Mouse (Mus musculus) neural tube, embryonic 12.5 days (tissue): ENCODE data around the gene Utf1. TPM values are rescaled to one million over a fixed set of nuclear protein-coding genes. Genes with fewer than 3 reads are reported as not detected.

Source experiments
- ATAC-seq: fragments of 200-750 bp; cut with Nextera tagmentation; 2 replicates; pipeline ENCODE4 v1.8.0; 2017; ENCODE audit warnings: low read depth, mild to moderate bottlenecking, moderate TSS enrichment, moderate library complexity; ENCODE audit not compliant: low FRiP score
- H3K27ac ChIP-seq: fragments of 300-500 bp; sonication (generic); 2 replicates; pipeline ENCODE4 v1.5.1; 2016
- H3K27me3 ChIP-seq: fragments of 300-500 bp; sonication (generic); replicated peaks from 2 replicates; pipeline ENCODE4 v1.6.1; 2016; ENCODE audit warnings: mild to moderate bottlenecking
- H3K36me3 ChIP-seq: fragments of 300-500 bp; sonication (generic); 2 replicates; pipeline ENCODE4 v1.6.1; 2016; ENCODE audit warnings: mild to moderate bottlenecking
- H3K4me1 ChIP-seq: fragments of 300-500 bp; sonication (generic); 2 replicates; pipeline ENCODE4 v1.6.1; 2016
- H3K4me2 ChIP-seq: fragments of 300-500 bp; sonication (generic); replicated peaks from 2 replicates; pipeline ENCODE4 v1.6.1; 2016; ENCODE audit warnings: mild to moderate bottlenecking
- H3K4me3 ChIP-seq: fragments of 300-500 bp; sonication (generic); 2 replicates; pipeline ENCODE4 v1.5.1; 2016
- H3K9ac ChIP-seq: fragments of 300-500 bp; sonication (generic); 2 replicates; pipeline ENCODE4 v1.6.1; 2016; ENCODE audit warnings: mild to moderate bottlenecking
- H3K9me3 ChIP-seq: fragments of 300-500 bp; sonication (generic); 2 replicates; pipeline ENCODE4 v1.6.1; 2016; ENCODE audit warnings: mild to moderate bottlenecking
- WGBS: fragments of 180-500 bp; shearing (Covaris S2); methylation state at CpG from one replicate; pipeline ENCODE4 v1.1.7; 2016; 5-methylcytosine and 5-hydroxymethylcytosine counted together
- polyA plus RNA-seq: library from polyadenylated mRNA; unstranded; fragments of >200 nt; fragmentation: Nextera tagmentation; extraction: Ambion mirVana; gene quantifications from 2 replicates; pipeline ENCODE4 v1.2.1, GENCODE M21; 2016

Utf1 gene
- polyA plus RNA-seq, 1 experiment from 2014 or later = not detected

DNA sequence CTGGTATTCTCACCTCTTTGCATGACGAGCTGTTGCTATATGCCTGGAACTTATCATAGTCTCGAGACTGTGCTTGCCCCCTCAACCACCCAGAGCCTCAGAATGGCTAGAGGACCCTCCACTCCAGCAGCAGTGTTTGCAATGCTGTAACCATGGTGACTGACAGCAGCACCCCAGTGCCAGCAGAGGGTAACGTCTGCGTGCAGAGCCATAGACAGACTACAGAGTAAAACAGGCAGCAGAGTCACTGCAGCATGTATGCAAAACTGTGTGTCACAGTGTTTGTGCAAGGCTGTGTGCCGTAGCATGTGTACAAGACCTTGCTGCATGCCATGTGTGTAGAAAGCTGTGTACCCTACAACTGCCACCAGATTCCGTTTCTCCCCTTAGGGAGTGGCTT, 34.1 kb upstream of the Utf1 start:
- ATAC-seq = no peak
- no peak overlapping the region for H3K4me2 ChIP-seq
- H3K4me1 ChIP-seq = peaks cover 22% of the 10 kb centered on the region
- no peak overlapping the region for H3K9ac ChIP-seq
- no peak overlapping the region for H3K27ac ChIP-seq
- WGBS = 50% methylated on average over 6 of the region's 6 CpGs
- no peak overlapping the region for H3K4me3 ChIP-seq
- no peaks in the 10 kb centered on the region for H3K9me3 ChIP-seq
- H3K36me3 ChIP-seq = no peaks in the 10 kb centered on the region
- H3K27me3 ChIP-seq = peaks cover 20% of the 10 kb centered on the region

DNA sequence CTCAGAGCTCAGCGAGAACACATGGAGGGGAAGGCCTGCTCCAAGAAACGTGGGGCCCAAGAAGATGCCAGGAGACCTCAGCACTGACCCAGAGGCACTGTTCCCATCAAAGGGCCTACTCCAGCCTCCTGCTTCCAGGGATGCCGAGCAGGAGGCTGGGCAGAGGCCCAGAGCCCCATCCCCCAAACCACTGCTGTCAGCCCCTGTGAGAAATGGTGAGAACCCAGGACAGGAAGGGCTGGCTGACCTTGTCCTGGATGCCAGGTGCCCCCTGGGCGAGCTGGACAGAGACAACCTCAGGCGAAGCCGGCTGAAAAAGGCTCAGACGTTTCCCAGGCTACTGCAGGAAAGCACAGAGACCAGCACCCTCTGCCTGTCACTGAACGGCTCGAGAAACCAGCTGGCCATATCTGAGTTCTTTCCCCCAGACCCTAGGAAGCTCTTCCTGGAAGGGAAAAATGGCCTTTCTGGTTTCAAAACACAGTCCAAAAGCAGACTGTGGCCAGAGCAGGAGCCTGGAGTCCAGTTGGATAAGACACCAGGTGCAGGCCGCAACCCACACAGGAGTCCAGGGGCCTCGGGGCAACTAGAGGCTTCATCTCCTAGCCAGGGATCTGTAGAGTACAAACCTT, 33.3 kb upstream of the Utf1 start:
- peaks cover 24% of the 10 kb centered on the region for H3K27me3 ChIP-seq
- no peak overlapping the region for H3K27ac ChIP-seq
- H3K4me3 ChIP-seq = no peak overlapping the region
- no peak for ATAC-seq
- no peaks in the 10 kb centered on the region for H3K9me3 ChIP-seq
- WGBS = 64% methylated on average over 11 of the region's 11 CpGs
- H3K36me3 ChIP-seq = no peaks in the 10 kb centered on the region
- H3K9ac ChIP-seq = no peak overlapping the region
- no peak overlapping the region for H3K4me2 ChIP-seq
- H3K4me1 ChIP-seq = peaks cover 25% of the 10 kb centered on the region

DNA sequence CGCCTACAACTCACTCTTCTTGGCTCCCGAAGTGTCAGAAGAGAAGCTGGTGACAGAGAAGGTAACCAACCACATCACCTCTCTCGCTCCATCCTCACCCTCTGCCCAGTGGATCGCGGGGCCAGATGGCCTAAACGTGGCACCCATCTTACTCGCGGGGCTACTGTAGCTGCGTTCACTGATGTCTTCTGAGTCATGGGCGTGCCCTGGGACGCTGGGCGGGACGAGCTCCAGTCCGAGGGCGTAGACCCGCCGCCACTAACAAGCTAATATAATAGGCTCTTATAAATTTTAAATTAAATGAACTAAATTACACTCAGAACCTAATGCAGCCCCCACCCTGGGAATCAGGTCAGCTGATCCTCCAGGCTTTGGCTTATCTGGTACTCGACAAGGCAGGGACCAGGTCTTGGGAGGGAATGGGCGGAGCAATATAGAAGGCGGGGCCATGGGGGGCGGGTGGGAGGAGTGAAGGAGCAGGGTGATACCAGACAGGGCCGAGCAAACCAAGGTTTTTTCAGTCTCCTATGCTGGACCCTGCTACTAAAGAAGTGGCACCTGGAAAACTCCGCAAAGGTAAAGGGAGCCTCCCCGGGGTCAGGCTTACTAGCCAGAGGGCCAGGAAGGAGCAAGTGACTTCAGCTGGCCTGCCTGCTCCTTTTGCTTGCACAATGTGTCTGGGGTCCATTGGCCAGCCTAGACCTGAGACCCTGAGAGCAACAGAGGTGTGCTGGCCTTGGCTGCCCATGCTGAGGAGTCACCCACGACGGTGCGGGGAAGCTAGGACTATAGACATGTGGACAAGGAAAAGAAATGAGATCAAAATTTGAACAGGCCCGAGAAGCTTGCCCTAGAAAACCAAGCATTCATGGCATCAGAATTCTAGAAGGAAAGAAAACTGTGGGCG, 29.2 kb upstream of the Utf1 start:
- Histone ChIP-seq H3K4me1 (peaks cover 13% of the 10 kb centered on the region), H3K36me3 (no peaks in the 10 kb centered on the region), H3K4me2 (peak overlapping the region; percentile 56), H3K27me3 (peaks cover 27% of the 10 kb centered on the region), H3K27ac (no peak overlapping the region), H3K9ac (no peak overlapping the region), H3K4me3 (peak overlapping the region; percentile 22), H3K9me3 (no peaks in the 10 kb centered on the region)
- 9% methylated on average over 29 of the region's 29 CpGs for WGBS
- peak; percentile 66 for ATAC-seq

DNA sequence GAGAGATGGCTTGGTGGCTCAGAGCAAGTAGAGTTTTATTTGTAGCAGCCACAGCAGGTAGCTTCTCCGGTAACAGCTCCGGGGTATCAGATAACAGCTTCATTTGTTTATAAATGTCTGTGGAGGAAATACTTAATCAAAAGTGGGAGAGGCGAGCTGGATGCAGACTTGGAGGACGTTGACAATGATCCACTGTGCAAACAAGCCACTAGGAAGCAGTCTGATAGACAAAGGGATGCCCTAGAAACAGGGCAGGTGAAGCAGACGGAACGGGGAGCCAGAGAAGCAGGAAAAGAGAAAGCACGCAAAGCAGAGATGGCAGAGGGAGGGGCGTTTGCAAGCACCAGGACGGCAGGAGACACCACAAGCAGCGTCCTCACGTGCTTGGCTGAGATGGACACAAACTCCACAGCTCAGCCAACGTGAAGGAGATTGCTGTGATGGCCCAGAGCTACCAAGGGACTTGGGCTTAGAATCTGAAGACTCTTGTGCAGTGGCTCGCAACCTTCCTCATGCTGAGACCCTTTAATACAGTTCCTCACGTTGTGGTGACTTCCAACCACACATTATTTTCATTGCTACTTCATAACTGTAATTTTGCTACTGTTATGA, 27.8 kb upstream of the Utf1 start:
- Histone ChIP-seq H3K9me3 (no peaks in the 10 kb centered on the region), H3K4me2 (peak overlapping the region; percentile 29), H3K27me3 (peaks cover 27% of the 10 kb centered on the region)

DNA sequence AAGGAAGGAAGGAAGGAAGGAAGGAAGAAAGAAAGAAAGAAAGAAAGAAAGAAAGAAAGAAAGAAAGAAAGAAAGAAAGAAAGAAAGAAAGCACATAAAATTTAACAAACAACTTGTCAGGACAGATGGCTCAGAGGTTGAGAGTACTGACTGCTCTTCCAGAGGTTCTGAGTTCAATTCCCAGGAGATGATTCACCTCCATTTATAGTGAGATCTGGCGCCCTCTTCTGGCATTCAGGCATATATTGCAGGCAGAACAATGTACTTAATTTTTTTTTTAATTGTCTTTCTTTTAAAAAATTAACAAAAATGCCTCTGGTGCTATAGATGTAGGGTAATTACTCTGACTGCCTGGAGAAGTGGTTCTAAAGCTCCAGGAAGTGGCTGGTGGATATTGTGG, 27.2 kb upstream of the Utf1 start:
- H3K36me3 ChIP-seq = no peaks in the 10 kb centered on the region
- 0% methylated on average over 1 of the region's 1 CpGs for WGBS
- H3K27ac ChIP-seq = no peak overlapping the region
- H3K9me3 ChIP-seq = no peaks in the 10 kb centered on the region
- peaks cover 8% of the 10 kb centered on the region for H3K4me1 ChIP-seq
- H3K4me2 ChIP-seq = no peak overlapping the region
- peaks cover 27% of the 10 kb centered on the region for H3K27me3 ChIP-seq
- H3K4me3 ChIP-seq = no peak overlapping the region
- no peak overlapping the region for H3K9ac ChIP-seq
- ATAC-seq = no peak

More for the DNA sequence above, 27.8 kb upstream of the Utf1 start:
- ATAC-seq = no peak
- WGBS = 8% methylated on average over 14 of the region's 14 CpGs
- Histone ChIP-seq H3K27ac (no peak overlapping the region; the same call in 1 of the 2 replicates), H3K36me3 (no peaks in the 10 kb centered on the region), H3K4me1 (peaks cover 8% of the 10 kb centered on the region), H3K9ac (no peak overlapping the region), H3K4me3 (no peak overlapping the region)

DNA sequence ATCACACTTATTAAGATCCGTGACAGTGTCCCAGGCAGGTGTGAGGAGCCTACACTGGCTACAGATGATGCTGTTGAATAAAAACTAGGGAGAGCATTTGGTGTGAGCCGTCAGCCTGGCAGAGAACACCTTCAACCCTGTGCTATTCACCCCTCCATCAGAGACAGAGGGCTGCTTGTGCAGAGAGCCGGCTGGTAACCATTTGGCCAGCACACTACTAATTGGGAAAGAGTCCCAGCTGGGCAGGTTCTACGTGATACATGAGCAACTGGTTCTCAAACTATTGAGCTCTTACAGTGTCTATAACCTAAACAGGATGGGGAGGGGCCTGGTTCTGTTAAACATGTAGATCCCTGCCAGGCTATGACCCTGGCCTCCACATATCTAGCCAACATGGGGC, 25.3 kb upstream of the Utf1 start:
- no peak for ATAC-seq
- no peaks in the 10 kb centered on the region for H3K9me3 ChIP-seq
- H3K4me3 ChIP-seq = no peak overlapping the region
- H3K36me3 ChIP-seq = no peaks in the 10 kb centered on the region
- H3K9ac ChIP-seq = no peak overlapping the region
- H3K27ac ChIP-seq = no peak overlapping the region
- 79% methylated on average over 4 of the region's 4 CpGs for WGBS
- peaks cover 8% of the 10 kb centered on the region for H3K4me1 ChIP-seq
- peaks cover 18% of the 10 kb centered on the region for H3K27me3 ChIP-seq
- H3K4me2 ChIP-seq = no peak overlapping the region

DNA sequence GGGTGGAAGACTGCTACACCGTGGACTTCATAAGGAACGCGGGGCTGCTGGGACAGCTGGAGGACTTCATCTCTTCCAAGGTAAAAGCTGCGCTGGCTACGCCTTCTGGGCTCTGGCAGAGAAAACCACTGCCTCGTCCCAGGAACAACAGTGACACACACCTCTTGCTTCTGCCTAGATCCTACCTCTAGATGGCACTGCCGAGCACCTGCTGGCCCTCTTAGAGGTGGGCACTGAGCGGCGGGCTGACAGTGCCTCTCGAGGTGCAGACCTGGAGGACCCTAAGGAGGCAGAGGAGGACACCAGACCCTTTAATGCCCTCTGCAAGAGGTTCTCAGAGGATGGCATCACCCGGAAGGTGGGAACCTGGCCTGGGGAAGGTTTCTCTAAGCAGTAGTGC, 12.9 kb upstream of the Utf1 start:
- Histone ChIP-seq H3K9me3 (no peaks in the 10 kb centered on the region), H3K4me2 (no peak overlapping the region), H3K9ac (no peak overlapping the region), H3K4me1 (no peaks in the 10 kb centered on the region), H3K27me3 (no peaks in the 10 kb centered on the region; the same call in 1 of the 2 replicates), H3K36me3 (no peaks in the 10 kb centered on the region), H3K27ac (no peak overlapping the region), H3K4me3 (no peak overlapping the region)
- ATAC-seq = 0 out of 2 replicates have a peak, but pooled peaks have one; percentile 58
- WGBS = 19% methylated on average over 11 of the region's 11 CpGs

DNA sequence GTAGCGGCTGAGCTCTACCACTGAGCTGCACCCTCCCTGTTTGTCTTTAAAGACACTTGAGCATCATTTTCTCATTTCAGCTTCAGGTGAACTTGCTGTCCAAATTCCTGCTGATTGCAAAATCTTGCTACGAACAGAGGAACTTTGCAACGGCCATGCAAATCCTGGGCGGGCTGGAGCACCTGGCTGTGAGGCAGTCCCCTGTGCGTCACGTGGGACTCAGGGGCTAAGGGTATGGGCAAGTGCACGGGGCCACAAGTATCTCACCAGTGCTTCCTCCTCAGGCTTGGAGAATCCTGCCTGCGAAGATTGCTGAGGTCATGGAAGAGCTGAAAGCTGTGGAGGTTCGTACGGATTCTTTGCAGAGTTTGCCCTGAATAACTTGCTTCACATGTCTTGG, 6.9 kb upstream of the Utf1 start:
- Histone ChIP-seq H3K9ac (no peak overlapping the region), H3K4me3 (no peak overlapping the region), H3K27ac (no peak overlapping the region), H3K36me3 (no peaks in the 10 kb centered on the region), H3K27me3 (peaks cover 15% of the 10 kb centered on the region), H3K9me3 (no peaks in the 10 kb centered on the region), H3K4me1 (no peaks in the 10 kb centered on the region), H3K4me2 (no peak overlapping the region)
- 88% methylated on average over 10 of the region's 10 CpGs for WGBS
- ATAC-seq = no peak

DNA sequence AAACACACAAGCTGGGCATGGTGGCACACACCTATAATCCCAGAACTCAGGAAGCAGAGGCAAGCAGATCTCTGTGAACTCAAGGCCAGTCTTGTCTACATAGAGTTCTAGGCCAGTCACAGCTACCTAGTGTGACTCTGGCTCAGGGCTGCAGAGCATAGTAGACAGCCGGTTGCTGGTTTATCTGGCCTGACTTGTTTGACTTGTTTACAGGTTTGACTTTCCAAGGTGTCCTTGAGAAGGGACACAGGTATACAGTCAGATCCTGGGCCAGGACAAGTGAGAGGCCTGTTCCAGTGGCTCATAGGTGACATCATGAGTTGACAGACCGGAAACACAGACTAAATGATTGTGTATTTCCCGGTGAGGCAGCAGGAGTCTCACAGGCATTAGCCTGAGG, 6.5 kb upstream of the Utf1 start:
- Histone ChIP-seq H3K4me1 (no peaks in the 10 kb centered on the region), H3K4me3 (no peak overlapping the region), H3K27me3 (peaks cover 20% of the 10 kb centered on the region), H3K9ac (no peak overlapping the region), H3K9me3 (no peaks in the 10 kb centered on the region), H3K27ac (no peak overlapping the region), H3K4me2 (no peak overlapping the region), H3K36me3 (no peaks in the 10 kb centered on the region)
- no peak for ATAC-seq
- 83% methylated on average over 3 of the region's 3 CpGs for WGBS

DNA sequence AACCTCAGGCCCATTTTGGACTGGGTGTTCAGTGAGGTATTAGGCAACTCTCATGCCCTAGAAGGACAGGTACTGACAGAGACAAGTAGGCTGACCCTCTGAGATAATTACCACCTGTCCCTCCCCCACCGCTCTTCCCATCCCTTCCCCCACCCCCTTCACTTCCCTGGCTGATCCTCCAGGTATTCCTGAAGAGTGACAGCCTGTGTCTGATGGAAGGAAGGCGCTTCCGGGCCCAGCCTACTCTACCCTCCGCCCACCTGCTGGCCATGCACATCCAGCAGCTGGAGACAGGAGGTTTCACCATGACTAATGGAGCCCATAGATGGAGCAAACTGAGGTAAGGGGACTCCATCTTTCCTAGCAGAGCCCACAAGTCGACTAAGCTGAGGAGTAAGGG, 5.8 kb upstream of the Utf1 start:
- Histone ChIP-seq H3K9ac (no peak overlapping the region), H3K36me3 (no peaks in the 10 kb centered on the region), H3K27me3 (peaks cover 27% of the 10 kb centered on the region), H3K27ac (no peak overlapping the region), H3K9me3 (no peaks in the 10 kb centered on the region), H3K4me2 (no peak overlapping the region), H3K4me1 (no peaks in the 10 kb centered on the region), H3K4me3 (no peak overlapping the region)
- ATAC-seq = no peak
- 72% methylated on average over 5 of the region's 5 CpGs for WGBS

DNA sequence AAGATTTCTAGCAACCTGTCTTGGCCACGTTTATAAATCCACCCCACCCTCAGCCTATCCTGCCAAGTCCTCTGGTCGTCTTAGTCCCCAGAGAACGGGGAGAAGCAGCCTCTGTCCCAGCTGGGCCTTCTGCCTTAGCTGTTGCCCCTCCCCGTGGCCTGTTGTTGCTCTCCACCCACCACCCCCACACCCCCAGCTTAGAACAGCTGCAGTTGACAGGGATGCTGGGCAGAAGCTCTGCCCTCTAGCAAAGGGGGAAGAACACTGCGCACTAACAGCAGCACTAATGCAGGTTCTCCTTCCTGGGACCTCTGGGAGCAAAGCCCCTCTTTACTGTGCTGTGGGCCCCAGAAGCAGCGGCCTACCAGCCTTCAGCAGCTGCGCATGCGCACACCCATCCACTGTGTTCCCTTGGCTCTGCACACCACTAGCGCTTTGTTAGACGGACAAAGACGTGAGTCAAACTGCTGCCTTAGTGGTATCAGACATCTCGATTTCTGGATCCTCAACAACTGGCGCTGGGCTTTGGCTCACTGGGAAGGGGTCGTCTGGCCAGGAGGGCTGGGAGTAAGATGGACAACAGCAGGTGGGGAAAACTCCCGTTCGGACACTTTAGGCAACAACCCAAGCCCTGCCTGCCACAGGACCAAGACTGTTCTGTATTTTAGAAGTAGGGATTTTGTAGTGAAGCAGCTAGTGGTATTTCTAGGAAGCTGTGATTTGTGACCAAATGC, 2.9 kb upstream of the Utf1 start:
- Histone ChIP-seq H3K9me3 (no peaks in the 10 kb centered on the region), H3K27me3 (peaks cover 55% of the 10 kb centered on the region), H3K4me3 (no peak overlapping the region), H3K4me1 (peaks cover 14% of the 10 kb centered on the region), H3K9ac (no peak overlapping the region), H3K4me2 (no peak overlapping the region), H3K36me3 (no peaks in the 10 kb centered on the region), H3K27ac (no peak overlapping the region)
- 67% methylated on average over 16 of the region's 16 CpGs for WGBS
- ATAC-seq = no peak
